Mouse (Mus musculus): Measurements from ENCODE around the gene Armc3.

Gene Armc3

GRCm38 (mm10) chr2:19353158-19353557 is 154.1 kb downstream of the Armc3 start:
- no peak for DNase-seq

Measured in right cerebral cortex, postnatal 14 days (tissue).